Mouse (Mus musculus): ENCODE results near the gene Nosip. TPM values are rescaled to one million over a fixed set of nuclear protein-coding genes. Genes with fewer than 3 reads are reported as not detected.
"Not testable (repeated sequence)": the region's sequence is repeated elsewhere in the genome, so short reads cannot be mapped to it uniquely, and the experiment has no call there.

Nosip gene
- polyA plus RNA-seq, 1 experiment from 2014 or later, result 60.6 TPM

DNA sequence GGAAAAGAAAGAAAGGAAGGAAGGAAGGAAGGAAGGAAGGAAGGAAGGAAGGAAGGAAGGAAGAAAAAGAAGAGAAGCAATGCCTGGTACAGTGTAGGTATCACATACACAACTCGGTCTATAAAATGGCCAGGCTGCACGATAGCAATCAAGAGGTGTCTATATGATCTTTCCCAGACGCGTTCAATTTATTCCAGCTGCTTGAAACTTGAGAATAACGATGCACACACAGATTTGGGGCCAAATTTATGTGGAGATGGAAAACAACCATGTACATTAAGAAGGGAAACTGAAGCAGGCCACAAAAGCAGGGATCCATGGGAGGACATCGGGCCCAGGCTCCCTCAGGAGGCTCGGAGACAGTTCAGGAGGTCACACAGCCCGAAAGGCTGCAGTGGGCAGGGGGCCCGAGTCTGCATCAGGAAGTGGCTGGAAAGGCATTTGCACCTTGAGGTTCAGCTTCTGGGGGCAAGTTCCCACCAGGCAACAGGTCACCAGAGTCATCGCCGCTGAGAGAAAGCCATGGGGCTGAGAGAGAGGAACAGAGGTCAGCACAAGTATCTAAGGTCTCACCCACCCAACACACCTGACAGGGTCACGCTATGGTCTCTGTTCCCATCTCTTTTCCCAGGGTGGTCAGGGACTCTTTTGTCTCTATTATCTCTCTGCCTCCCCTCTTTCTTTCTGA lies 30.7 kb downstream of the Nosip start:
- no peak overlapping the region for H3K9ac ChIP-seq (replicated peaks)

DNA sequence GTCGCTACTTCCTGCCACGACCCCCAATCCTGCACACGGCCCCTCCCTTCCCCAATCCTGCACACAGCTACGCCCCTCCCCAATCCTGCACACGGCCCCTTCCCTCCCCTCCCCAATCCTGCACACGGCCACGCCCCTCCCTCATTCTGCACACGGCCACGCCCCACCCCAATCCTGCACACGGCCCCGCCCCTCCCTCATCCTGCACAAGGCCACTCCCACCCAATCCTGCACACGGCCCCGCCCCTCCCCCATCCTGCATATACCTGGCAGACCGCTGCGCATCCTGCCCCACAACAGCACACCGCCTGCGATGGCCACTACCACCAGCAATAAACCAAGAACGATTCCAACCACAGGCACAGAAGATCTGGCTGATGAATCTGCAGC lies 31.3 kb downstream of the Nosip start:
- no peak overlapping the region for H3K9ac ChIP-seq (replicated peaks)
- H3K4me3 ChIP-seq (replicated peaks), result no peak overlapping the region
- peak overlapping the region; percentile 91 for H3K27ac ChIP-seq
- no peak for ATAC-seq (ENCODE audit: insufficient number of reproducible peaks, insufficient read depth, low FRiP score, low TSS enrichment, low read depth)
- H3K4me2 ChIP-seq, result peak overlapping the region; percentile 23; the same call in 1 of the 2 replicates
- H3K36me3 ChIP-seq, result peaks cover 4% of the 10 kb centered on the region
- H3K9me3 ChIP-seq, result no peaks in the 10 kb centered on the region
- peaks cover 35% of the 10 kb centered on the region for H3K4me1 ChIP-seq (replicated peaks)
- no peaks in the 10 kb centered on the region for H3K27me3 ChIP-seq
- WGBS, result 21% methylated on average over 17 of the region's 18 CpGs

More for the DNA sequence above, 30.7 kb downstream of the Nosip start:
- Histone ChIP-seq H3K36me3 (peaks cover 10% of the 10 kb centered on the region), H3K4me1 (replicated peaks) (peaks cover 35% of the 10 kb centered on the region), H3K9me3 (no peaks in the 10 kb centered on the region), H3K27me3 (no peaks in the 10 kb centered on the region), H3K27ac (peak overlapping the region; percentile 91), H3K4me3 (replicated peaks) (no peak overlapping the region), H3K4me2 (peak overlapping the region; percentile 23; the same call in 1 of the 2 replicates)
- no peak for ATAC-seq (ENCODE audit: insufficient number of reproducible peaks, insufficient read depth, low FRiP score, low TSS enrichment, low read depth)
- 22% methylated on average over 12 of the region's 12 CpGs for WGBS

DNA sequence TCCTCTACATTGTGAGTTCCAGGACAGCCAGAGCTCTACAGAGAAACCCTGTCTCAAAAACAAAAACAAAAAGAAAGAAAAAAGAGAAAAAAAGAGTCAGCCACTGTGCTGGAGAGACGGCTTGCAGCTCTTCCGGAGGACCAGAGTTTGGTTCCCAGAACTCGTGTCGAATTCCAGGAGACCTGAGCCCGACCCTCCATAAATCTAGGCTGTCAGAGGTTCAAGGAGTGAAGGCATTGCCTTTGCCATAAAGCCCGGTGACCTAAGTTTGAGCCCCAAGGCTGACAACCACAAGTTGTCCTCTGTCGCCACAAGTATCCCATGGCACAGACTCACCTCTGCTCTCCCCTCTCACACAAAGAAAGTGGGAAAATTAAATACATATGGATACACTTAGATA lies 31.9 kb downstream of the Nosip start:
- H3K9ac ChIP-seq (replicated peaks), result no peak overlapping the region
- peak overlapping the region; percentile 91 for H3K27ac ChIP-seq
- ATAC-seq (ENCODE audit: insufficient number of reproducible peaks, insufficient read depth, low FRiP score, low TSS enrichment, low read depth), result no peak
- H3K36me3 ChIP-seq, result no peaks in the 10 kb centered on the region
- H3K9me3 ChIP-seq, result no peaks in the 10 kb centered on the region
- 0 out of 2 replicates have a peak overlapping the region, but pooled peaks have one; percentile 23 for H3K4me2 ChIP-seq
- WGBS, result 6% methylated on average over 7 of the region's 7 CpGs
- H3K4me1 ChIP-seq (replicated peaks), result peaks cover 35% of the 10 kb centered on the region
- H3K27me3 ChIP-seq, result no peaks in the 10 kb centered on the region
- H3K4me3 ChIP-seq (replicated peaks), result no peak overlapping the region

DNA sequence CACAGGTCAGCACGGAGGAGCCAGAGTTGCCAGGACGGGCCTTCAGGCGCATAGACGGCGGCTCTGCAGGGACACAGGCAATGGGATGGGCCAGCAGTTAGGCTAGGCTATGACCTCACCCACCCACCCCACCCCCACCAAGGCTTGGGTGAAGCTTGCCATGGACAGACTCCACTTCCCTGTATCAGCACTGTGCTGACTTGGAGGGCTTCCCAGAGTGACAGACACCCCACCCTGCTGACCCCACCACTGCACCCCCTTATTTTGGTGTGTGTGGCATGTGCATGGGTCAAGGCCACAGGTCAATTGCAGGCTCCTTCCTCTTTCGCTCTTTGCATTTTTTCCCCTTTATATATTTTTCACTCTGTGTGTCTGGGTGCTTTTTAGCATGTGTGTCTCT lies 33.1 kb downstream of the Nosip start:
- H3K9me3 ChIP-seq, result no peaks in the 10 kb centered on the region
- no peak for ATAC-seq (ENCODE audit: insufficient number of reproducible peaks, insufficient read depth, low FRiP score, low TSS enrichment, low read depth)
- no peak overlapping the region for H3K27ac ChIP-seq
- H3K4me3 ChIP-seq (replicated peaks), result no peak overlapping the region
- H3K4me1 ChIP-seq (replicated peaks), result peaks cover 31% of the 10 kb centered on the region
- no peaks in the 10 kb centered on the region for H3K27me3 ChIP-seq
- no peak overlapping the region for H3K9ac ChIP-seq (replicated peaks)
- 64% methylated on average over 6 of the region's 6 CpGs for WGBS
- no peak overlapping the region for H3K4me2 ChIP-seq
- no peaks in the 10 kb centered on the region for H3K36me3 ChIP-seq

DNA sequence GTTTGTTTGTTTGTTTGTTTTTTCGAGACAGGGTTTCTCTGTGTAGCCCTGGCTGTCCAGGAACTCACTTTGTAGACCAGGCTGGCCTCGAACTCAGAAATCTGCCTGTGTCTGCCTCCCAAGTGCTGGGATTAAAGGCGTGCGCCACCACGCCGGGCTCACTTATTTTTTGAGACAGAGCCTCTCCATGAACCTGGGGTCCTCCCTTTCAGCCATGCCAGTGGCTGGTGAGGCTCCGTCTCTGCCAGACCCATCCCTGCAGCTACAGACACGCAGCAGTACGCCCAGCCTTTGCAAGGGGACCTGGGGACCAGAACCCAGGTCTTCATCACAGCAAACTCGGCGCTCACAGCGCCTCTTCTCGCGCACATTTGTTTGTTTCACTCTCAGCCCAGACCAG lies 33.7 kb downstream of the Nosip start:
- H3K27ac ChIP-seq; H3K4me3 ChIP-seq (replicated peaks); H3K4me2 ChIP-seq; H3K9me3 ChIP-seq; H3K36me3 ChIP-seq; ATAC-seq (ENCODE audit: insufficient number of reproducible peaks, insufficient read depth, low FRiP score, low TSS enrichment, low read depth); H3K27me3 ChIP-seq; H3K9ac ChIP-seq (replicated peaks): not testable (repeated sequence)
- H3K4me1 ChIP-seq (replicated peaks), result peaks cover 26% of the 10 kb centered on the region
- WGBS, result 95% methylated on average over 14 of the region's 14 CpGs

DNA sequence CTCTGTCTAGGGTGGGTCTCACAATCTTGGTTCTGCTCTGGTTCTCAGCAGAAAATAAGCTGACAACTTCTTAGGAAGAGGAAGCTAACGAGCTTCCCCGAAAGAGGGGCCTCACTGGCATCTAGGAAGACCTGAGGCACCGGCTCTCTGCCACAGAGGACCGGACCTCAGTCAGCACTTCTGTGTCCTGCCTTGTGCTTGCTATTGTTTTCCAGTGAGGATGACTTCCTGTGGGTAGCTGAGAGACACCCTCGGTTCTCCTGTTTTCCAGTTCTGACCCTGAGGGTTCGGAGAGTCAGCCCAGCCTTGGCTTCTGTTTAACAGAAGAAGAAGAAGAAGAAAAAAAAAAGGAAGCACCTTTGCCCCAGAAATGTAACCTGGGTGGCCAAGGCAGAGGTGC lies 35.2 kb downstream of the Nosip start:
- ATAC-seq (ENCODE audit: insufficient number of reproducible peaks, insufficient read depth, low FRiP score, low TSS enrichment, low read depth), result no peak
- Histone ChIP-seq H3K27me3 (no peaks in the 10 kb centered on the region), H3K27ac (no peak overlapping the region), H3K4me1 (replicated peaks) (peaks cover 21% of the 10 kb centered on the region), H3K36me3 (no peaks in the 10 kb centered on the region), H3K9me3 (no peaks in the 10 kb centered on the region), H3K4me3 (replicated peaks) (no peak overlapping the region), H3K4me2 (no peak overlapping the region), H3K9ac (replicated peaks) (no peak overlapping the region)
- WGBS, result 60% methylated on average over 6 of the region's 6 CpGs

DNA sequence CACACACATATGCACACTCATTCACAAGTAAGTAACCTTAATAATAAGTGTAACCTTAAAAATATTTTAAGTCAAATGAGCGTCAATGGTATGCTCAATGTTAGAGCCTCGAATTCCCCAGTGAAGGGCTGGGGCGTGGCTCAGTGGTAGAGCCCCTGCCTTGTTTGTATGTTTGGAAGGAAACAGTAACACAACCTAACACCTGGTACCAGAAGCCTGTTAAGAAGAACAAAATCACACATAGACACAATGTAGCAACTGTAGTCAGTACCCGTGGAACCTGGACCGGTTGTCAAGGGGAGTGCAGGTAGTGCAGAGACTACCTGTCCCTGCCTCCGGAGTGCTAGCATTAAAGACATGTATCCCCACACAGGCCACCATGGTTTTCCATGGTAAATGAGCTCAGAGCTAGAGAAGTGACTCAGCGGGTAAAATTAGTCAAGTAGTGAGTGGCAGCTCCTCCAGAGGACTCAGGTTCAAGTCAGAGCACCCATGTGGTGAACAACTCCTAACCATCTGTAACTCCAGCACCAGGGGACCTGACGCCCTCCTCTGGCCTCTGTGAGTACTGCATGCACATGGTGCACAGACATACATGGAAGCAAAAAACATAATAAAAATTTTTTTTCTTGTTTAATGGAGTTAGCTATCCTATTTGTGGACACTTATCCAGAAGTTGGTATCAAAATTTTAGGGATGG lies 36.5 kb downstream of the Nosip start:
- no peak overlapping the region for H3K4me3 ChIP-seq (replicated peaks)
- H3K27ac ChIP-seq, result no peak overlapping the region
- no peak overlapping the region for H3K9ac ChIP-seq (replicated peaks)
- H3K27me3 ChIP-seq, result no peaks in the 10 kb centered on the region
- H3K4me1 ChIP-seq (replicated peaks), result peaks cover 22% of the 10 kb centered on the region
- 92% methylated on average over 8 of the region's 8 CpGs for WGBS
- H3K36me3 ChIP-seq, result no peaks in the 10 kb centered on the region
- ATAC-seq (ENCODE audit: insufficient number of reproducible peaks, insufficient read depth, low FRiP score, low TSS enrichment, low read depth), result no peak
- H3K4me2 ChIP-seq, result no peak overlapping the region
- H3K9me3 ChIP-seq, result no peaks in the 10 kb centered on the region

DNA sequence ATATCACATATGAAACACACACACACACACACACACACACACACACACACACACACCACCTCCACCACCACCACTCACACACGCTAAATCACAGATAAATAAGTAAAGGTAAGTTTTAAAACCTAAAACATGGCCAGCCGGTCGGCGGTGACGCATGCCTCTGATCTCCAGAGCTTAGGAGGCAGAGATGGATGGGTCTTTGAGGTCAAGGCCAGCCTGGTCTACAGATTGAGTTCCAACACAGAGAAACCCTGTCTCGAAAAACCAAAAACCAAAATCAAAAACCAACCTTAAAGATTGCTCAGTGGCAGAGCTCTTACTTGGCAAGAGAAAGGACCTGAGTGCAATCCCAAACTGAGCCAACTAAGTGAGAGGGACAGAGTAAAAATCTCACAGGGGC lies 37.8 kb downstream of the Nosip start:
- Histone ChIP-seq H3K36me3 (no peaks in the 10 kb centered on the region), H3K4me2 (no peak overlapping the region), H3K9ac (replicated peaks) (no peak overlapping the region), H3K4me1 (replicated peaks) (peaks cover 17% of the 10 kb centered on the region), H3K27me3 (no peaks in the 10 kb centered on the region), H3K4me3 (replicated peaks) (no peak overlapping the region), H3K27ac (no peak overlapping the region), H3K9me3 (no peaks in the 10 kb centered on the region)
- 83% methylated on average over 6 of the region's 6 CpGs for WGBS
- no peak for ATAC-seq (ENCODE audit: insufficient number of reproducible peaks, insufficient read depth, low FRiP score, low TSS enrichment, low read depth)

DNA sequence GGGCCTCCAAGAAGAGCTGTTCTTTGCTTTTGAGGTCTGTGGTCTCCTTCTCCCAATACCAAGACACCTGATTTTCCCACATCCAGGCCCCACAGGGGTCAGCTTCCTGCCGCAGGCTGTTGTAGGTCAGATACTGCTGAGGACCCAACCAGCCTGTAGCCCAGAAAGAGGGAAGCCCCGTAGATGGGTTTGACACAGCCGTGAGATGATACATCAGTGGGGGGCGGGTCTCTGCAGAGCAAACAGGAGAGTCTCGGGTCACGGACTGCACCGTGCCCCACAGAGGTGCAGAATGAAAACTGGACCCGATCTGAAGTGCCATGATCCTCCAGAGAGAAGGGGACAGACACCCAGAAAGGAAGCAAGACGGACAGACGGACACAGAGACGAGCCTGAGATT lies 40.2 kb downstream of the Nosip start:
- Histone ChIP-seq H3K4me3 (replicated peaks) (no peak overlapping the region), H3K9ac (replicated peaks) (no peak overlapping the region), H3K4me1 (replicated peaks) (peaks cover 17% of the 10 kb centered on the region), H3K27ac (no peak overlapping the region), H3K27me3 (no peaks in the 10 kb centered on the region), H3K9me3 (no peaks in the 10 kb centered on the region), H3K36me3 (no peaks in the 10 kb centered on the region), H3K4me2 (no peak overlapping the region)
- no peak for ATAC-seq (ENCODE audit: insufficient number of reproducible peaks, insufficient read depth, low FRiP score, low TSS enrichment, low read depth)
- 86% methylated on average over 11 of the region's 11 CpGs for WGBS

DNA sequence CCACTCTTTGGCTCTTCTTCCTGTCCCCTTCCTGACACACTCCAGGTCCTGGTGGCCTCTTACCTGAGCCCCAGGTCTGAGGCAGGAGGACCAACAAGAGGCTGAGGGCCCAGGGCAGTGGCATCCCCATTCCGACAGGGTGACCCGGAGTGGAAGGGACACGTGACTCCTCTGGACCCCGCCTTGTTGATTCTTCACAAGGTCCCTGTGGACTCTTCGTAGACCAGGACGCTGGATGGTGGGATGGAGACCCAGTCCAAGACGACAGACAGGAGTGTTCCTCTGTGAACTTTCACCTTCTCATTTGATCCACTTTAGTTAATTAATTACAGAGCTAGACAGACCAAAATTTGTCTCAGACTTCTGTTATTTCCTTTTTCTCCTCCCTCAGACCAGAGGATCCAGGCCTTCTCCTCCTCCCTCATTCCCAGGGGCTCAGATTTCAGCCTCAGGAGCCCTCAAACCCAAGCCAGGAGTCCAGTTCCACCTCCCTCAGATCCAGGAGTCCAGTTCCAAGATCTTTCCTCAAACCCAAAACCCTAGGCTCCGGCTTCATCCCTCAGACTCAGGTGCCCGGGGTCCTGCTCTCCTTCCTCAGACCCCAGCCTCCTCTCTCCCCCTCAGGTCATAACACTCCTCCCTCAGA lies 40.8 kb downstream of the Nosip start:
- Histone ChIP-seq H3K4me3 (replicated peaks) (peak overlapping the region; percentile 6; the same call in 1 of the 2 replicates), H3K9me3 (no peaks in the 10 kb centered on the region), H3K36me3 (no peaks in the 10 kb centered on the region), H3K4me2 (peak overlapping the region; percentile 44), H3K27me3 (no peaks in the 10 kb centered on the region), H3K27ac (peak overlapping the region; percentile 89), H3K4me1 (replicated peaks) (peaks cover 17% of the 10 kb centered on the region), H3K9ac (replicated peaks) (peak overlapping the region; percentile 50; the same call in 1 of the 2 replicates)
- no peak for ATAC-seq (ENCODE audit: insufficient number of reproducible peaks, insufficient read depth, low FRiP score, low TSS enrichment, low read depth)
- WGBS, result 68% methylated on average over 9 of the region's 9 CpGs

DNA sequence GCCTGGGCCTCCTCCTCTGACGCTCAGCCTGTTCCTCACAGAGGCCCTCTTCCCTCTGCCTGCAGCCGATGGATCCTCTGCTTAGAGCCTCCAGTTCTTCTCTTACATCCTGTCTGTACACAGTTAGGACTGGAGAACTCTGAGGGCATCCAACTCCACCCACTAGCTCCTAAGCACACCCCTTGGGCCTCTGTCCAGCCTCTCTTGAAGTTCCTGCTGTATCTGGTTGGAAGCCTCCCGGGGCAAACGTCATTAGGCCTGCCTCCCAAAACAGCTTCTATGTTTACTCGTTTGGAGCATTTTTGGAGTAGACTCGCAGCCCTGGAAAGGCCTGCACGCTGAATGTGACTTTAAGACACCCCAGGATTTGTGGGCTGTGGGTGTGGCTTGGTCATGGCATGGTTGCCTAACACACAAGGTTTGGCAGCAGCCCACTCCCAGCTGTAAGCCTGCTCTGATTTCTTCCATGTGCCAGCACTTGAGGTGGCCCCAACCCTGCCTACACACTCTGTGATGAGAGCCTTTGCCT lies 41.5 kb downstream of the Nosip start, which contains the start of gene Fcgrt:
Fcgrt (minus strand) TSS at position 200 of the 529 bp plus-strand sequence.
- peak within 1 kb of the TSS; percentile 6; the same call in 1 of the 2 replicates for H3K4me3 ChIP-seq (replicated peaks)
- H3K4me1 ChIP-seq (replicated peaks), result peaks cover 17% of the 10 kb centered on the region
- no peaks in the 10 kb centered on the region for H3K9me3 ChIP-seq
- H3K4me2 ChIP-seq, result peak within 1 kb of the TSS; percentile 44
- peak within 1 kb of the TSS; percentile 50 for H3K9ac ChIP-seq (replicated peaks)
- WGBS, result 51% methylated on average over 7 of the region's 7 CpGs
- ATAC-seq (ENCODE audit: insufficient number of reproducible peaks, insufficient read depth, low FRiP score, low TSS enrichment, low read depth), result peak; percentile 75
- H3K27me3 ChIP-seq, result no peaks in the 10 kb centered on the region
- peak within 1 kb of the TSS; percentile 89 for H3K27ac ChIP-seq
- no peaks in the 10 kb centered on the region for H3K36me3 ChIP-seq
